Mouse (Mus musculus) CD8-positive naive resting alpha-beta T cell, adult 2 months (primary cell): Measurements from ENCODE around the gene Mef2a.

Source experiments
- DNase-seq, 2 experiments: peaks; one replicate each; pipeline ENCODE4 v3.0.0; 2022; ENCODE audit warnings: low read depth in 2 of 2, low spot score in 2 of 2

Gene Mef2a

GRCm38 (mm10) chr7:67246067-67246466 is 126.6 kb downstream of the Mef2a start:
- DNase-seq: no peak

GRCm38 (mm10) chr7:67245255-67245654 is 127.4 kb downstream of the Mef2a start:
- no peak for DNase-seq

- DNase-seq: no peak
Observed at GRCm38 (mm10) chr7:67243894-67244282, 128.8 kb downstream of the Mef2a start.

- DNase-seq: peak in 1 of 2 experiments; percentile 26
Observed at GRCm38 (mm10) chr7:67243121-67243893, 129.4 kb downstream of the Mef2a start.

- no peak for DNase-seq
Observed at GRCm38 (mm10) chr7:67241969-67242368, 130.7 kb downstream of the Mef2a start.

GRCm38 (mm10) chr7:67237752-67238151 is 134.9 kb downstream of the Mef2a start:
- no peak for DNase-seq

- DNase-seq: no peak
Observed at GRCm38 (mm10) chr7:67236351-67236750, 136.3 kb downstream of the Mef2a start.

- no peak for DNase-seq
Observed at GRCm38 (mm10) chr7:67234797-67235196, 137.9 kb downstream of the Mef2a start.

GRCm38 (mm10) chr7:67232504-67232903 is 140.2 kb downstream of the Mef2a start:
- DNase-seq: no peak

- DNase-seq: no peak
Observed at GRCm38 (mm10) chr7:67230640-67231140, 142.0 kb downstream of the Mef2a start.

GRCm38 (mm10) chr7:67230221-67230620 is 142.4 kb downstream of the Mef2a start:
- DNase-seq: no peak

GRCm38 (mm10) chr7:67229701-67230100 is 143.0 kb downstream of the Mef2a start:
- DNase-seq: no peak

- DNase-seq: peak in 1 of 2 experiments; percentile 32
Observed at GRCm38 (mm10) chr7:67228891-67229602, 143.6 kb downstream of the Mef2a start.

GRCm38 (mm10) chr7:67228390-67228789 is 144.3 kb downstream of the Mef2a start:
- no peak for DNase-seq

GRCm38 (mm10) chr7:67227538-67227937 is 145.1 kb downstream of the Mef2a start:
- DNase-seq: no peak

- no peak for DNase-seq
Observed at GRCm38 (mm10) chr7:67225943-67226625, 146.6 kb downstream of the Mef2a start.

- DNase-seq: peak; percentile 86 to 92
Observed at GRCm38 (mm10) chr7:67222220-67222862, 150.3 kb downstream of the Mef2a start, which contains the start of gene Lysmd4. TSS of gene Lysmd4 (plus strand) at chr7:67222544.

- DNase-seq: peak; percentile 67 to 69
Observed at GRCm38 (mm10) chr7:67217025-67217424, 155.6 kb downstream of the Mef2a start.

GRCm38 (mm10) chr7:67216351-67216750 is 156.3 kb downstream of the Mef2a start:
- no peak for DNase-seq

- no peak for DNase-seq
Observed at GRCm38 (mm10) chr7:67213589-67213988, 159.1 kb downstream of the Mef2a start.

GRCm38 (mm10) chr7:67211971-67212370 is 160.7 kb downstream of the Mef2a start:
- DNase-seq: no peak
